ENCODE assay signal across 8 mouse cellular contexts in the genomic region with DNA sequence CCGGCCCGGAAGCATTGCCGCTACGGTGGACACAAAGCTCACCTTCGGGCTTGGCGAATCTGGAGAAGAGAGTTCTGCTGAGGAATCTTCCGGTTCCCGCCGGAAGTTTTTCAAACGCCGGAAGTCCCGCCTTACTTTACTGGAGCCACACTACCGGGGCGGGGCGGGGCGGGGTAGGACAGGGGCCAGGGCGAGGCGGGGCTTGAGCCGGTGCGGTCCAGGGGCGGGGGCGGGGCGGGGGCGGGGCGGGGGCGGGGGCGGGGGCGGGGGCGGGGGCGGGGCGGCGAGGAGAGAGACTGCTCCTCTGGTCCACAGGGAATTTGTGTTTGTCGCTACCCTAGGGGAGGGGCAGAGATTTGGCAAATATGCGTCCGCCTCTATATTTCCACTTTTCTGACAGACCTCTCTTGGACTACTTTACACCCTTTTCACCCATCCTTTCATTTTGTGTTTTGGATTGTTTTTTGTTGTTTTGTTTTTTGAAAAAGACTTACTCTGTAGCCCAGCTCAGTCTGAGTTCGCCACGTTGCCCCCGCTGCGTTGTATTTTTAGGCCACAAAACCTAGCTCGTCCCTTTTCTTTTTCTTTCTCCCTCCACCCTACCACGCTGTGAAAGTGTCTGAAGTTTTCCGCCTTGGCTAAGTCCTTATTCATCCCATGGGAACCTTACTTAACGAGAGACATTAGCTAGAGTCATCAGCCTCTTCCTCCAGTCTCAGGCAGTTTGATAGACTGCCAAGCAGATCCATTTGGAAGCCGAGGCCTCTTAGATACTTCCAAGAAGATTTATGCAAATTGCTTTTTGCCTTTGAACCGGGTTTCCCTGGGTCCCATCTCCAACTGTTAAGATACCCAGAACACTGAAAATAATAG. TPM values are rescaled to one million over a fixed set of nuclear protein-coding genes. Genes with fewer than 3 reads are reported as not detected.
DNase-seq lines count a peak whose midpoint lies in the region; ATAC-seq and TF ChIP-seq lines count a peak whose summit lies in the region.

A gene (minus strand): TSS at position 97 of the 873 bp plus-strand sequence.

- H3K9ac ChIP-seq in heart, embryonic 14.5 days (ENCODE audit: low read length) = peak within 1 kb of the TSS; percentile 89
- H3K9ac ChIP-seq in liver, embryonic 14.5 days (replicated peaks) = peak within 1 kb of the TSS; percentile 78
- H3K9ac ChIP-seq in neural tube, embryonic 11.5 days (ENCODE audit: low read length) = peak within 1 kb of the TSS; percentile 78
- H3K9ac ChIP-seq in stomach, embryonic 16.5 days (ENCODE audit: low read length) = peak within 1 kb of the TSS; percentile 85

- peaks cover 10% of the 10 kb centered on the region; the same call in 1 of the 2 replicates for H3K36me3 ChIP-seq in heart, embryonic 14.5 days (ENCODE audit: control insufficient read depth, insufficient read depth, low read length)
- peaks cover 2% of the 10 kb centered on the region for H3K36me3 ChIP-seq in liver, embryonic 14.5 days (replicated peaks; ENCODE audit: control insufficient read depth, insufficient read depth, low read depth)
- H3K36me3 ChIP-seq in neural tube, embryonic 11.5 days (ENCODE audit: control insufficient read depth, insufficient read depth, low read length) = no peaks in the 10 kb centered on the region
- no peaks in the 10 kb centered on the region for H3K36me3 ChIP-seq in stomach, embryonic 16.5 days (ENCODE audit: control insufficient read depth, insufficient read depth, low read length)

- peak within 1 kb of the TSS; percentile 90 for H3K27ac ChIP-seq in brown adipose tissue, adult 24 weeks (replicated peaks; ENCODE audit: low read depth, low read length)
- peak within 1 kb of the TSS; percentile 36 to 64 for H3K27ac ChIP-seq in heart, embryonic 14.5 days (replicated peaks in 1 of 2; ENCODE audit: control insufficient read depth in 1 of 2, insufficient read depth in 1 of 2, low read depth in 2 of 2, low read length in 2 of 2)
- peak within 1 kb of the TSS; percentile 65 for H3K27ac ChIP-seq in liver, embryonic 14.5 days
- H3K27ac ChIP-seq in neural tube, embryonic 11.5 days (ENCODE audit: low read depth, low read length) = peak within 1 kb of the TSS; percentile 36; the same call in 1 of the 2 replicates
- H3K27ac ChIP-seq in stomach, embryonic 16.5 days (ENCODE audit: low read length) = peak within 1 kb of the TSS; percentile 83

- 2% methylated on average over 31 of the region's 45 CpGs for WGBS in heart, embryonic 14.5 days
- 5% methylated on average over 30 of the region's 45 CpGs for WGBS in liver, embryonic 14.5 days (ENCODE audit: insufficient replicate concordance)
- 1% methylated on average over 29 of the region's 45 CpGs for WGBS in neural tube, embryonic 11.5 days
- 2% methylated on average over 41 of the region's 45 CpGs for WGBS in stomach, embryonic 16.5 days

- H3K27me3 ChIP-seq in heart, embryonic 14.5 days (ENCODE audit: control insufficient read depth, insufficient read depth, low read length) = no peaks in the 10 kb centered on the region
- H3K27me3 ChIP-seq in liver, embryonic 14.5 days (ENCODE audit: control insufficient read depth, insufficient read depth, low read length) = no peaks in the 10 kb centered on the region
- no peaks in the 10 kb centered on the region for H3K27me3 ChIP-seq in neural tube, embryonic 11.5 days (ENCODE audit: control insufficient read depth, insufficient read depth, low read length)
- no peaks in the 10 kb centered on the region for H3K27me3 ChIP-seq in stomach, embryonic 16.5 days (ENCODE audit: control insufficient read depth, insufficient read depth, low read length)

- no peak for TF ChIP-seq EP300 in liver, embryonic 14.5 days (IDR thresholded peaks at IDR 0.05; ENCODE audit: low read depth)

- 0 out of 2 replicates have a peak, but pooled peaks cover 3% of the 10 kb centered on the region for H3K4me1 ChIP-seq in brown adipose tissue, adult 24 weeks (ENCODE audit: control insufficient read depth, insufficient read depth, insufficient read length, low read length)
- H3K4me1 ChIP-seq in heart, embryonic 14.5 days (ENCODE audit: control insufficient read depth in 2 of 2, insufficient read depth in 2 of 2, low read length in 2 of 2) = peaks cover 4 to 14% of the 10 kb centered on the region in 2 experiments; a peak in 3 of 4 replicates
- peaks cover 11 to 15% of the 10 kb centered on the region in 2 experiments for H3K4me1 ChIP-seq in liver, embryonic 14.5 days (replicated peaks; ENCODE audit: control insufficient read depth in 2 of 2, insufficient read depth in 2 of 2, low read length in 1 of 2)
- peaks cover 6% of the 10 kb centered on the region for H3K4me1 ChIP-seq in neural tube, embryonic 11.5 days (ENCODE audit: control insufficient read depth, insufficient read depth, low read length)
- peaks cover 7% of the 10 kb centered on the region for H3K4me1 ChIP-seq in stomach, embryonic 16.5 days (ENCODE audit: control insufficient read depth, insufficient read depth, low read length)

- peak within 1 kb of the TSS; percentile 80 for H3K4me3 ChIP-seq in brown adipose tissue, adult 24 weeks (ENCODE audit: insufficient read depth, low read depth, low read length)
- H3K4me3 ChIP-seq in heart, embryonic 14.5 days (ENCODE audit: control insufficient read depth in 1 of 2, insufficient read depth in 1 of 2, low read depth in 1 of 2, low read length in 2 of 2) = peak within 1 kb of the TSS; percentile 83 to 96
- peak within 1 kb of the TSS; percentile 80 to 89 for H3K4me3 ChIP-seq in liver, embryonic 14.5 days (ENCODE audit: insufficient read depth in 1 of 2, low read depth in 2 of 2, low read length in 2 of 2)
- peak within 1 kb of the TSS; percentile 71 for H3K4me3 ChIP-seq in neural tube, embryonic 11.5 days (ENCODE audit: low read depth, low read length)
- peak within 1 kb of the TSS; percentile 72 for H3K4me3 ChIP-seq in stomach, embryonic 16.5 days (replicated peaks; ENCODE audit: low read length)

- peak; percentile 67 to 82 for DNase-seq in CD8-positive naive resting alpha-beta T cell, adult 2 months (ENCODE audit: low read depth in 2 of 2, low spot score in 2 of 2)
- peak; percentile 97 for DNase-seq in kidney, postnatal 10 days
- peak; percentile 88 to 90 (median 89) for DNase-seq in liver, embryonic 14.5 days (ENCODE audit: low read depth in 3 of 3, low spot score in 3 of 3)
- DNase-seq in neural tube, embryonic 11.5 days (ENCODE audit: low spot score) = peak; percentile 94

- TF ChIP-seq CTCF in liver, embryonic 14.5 days (IDR thresholded peaks at IDR 0.05; ENCODE audit: low read depth) = no peak

- no peaks in the 10 kb centered on the region for H3K9me3 ChIP-seq in heart, embryonic 14.5 days (ENCODE audit: control insufficient read depth, low read length)
- no peaks in the 10 kb centered on the region for H3K9me3 ChIP-seq in liver, embryonic 14.5 days (ENCODE audit: control insufficient read depth, low read length)
- H3K9me3 ChIP-seq in neural tube, embryonic 11.5 days (ENCODE audit: control insufficient read depth, low read length) = no peaks in the 10 kb centered on the region
- no peaks in the 10 kb centered on the region for H3K9me3 ChIP-seq in stomach, embryonic 16.5 days (replicated peaks; ENCODE audit: control insufficient read depth, low read length)

- H3K4me2 ChIP-seq in heart, embryonic 14.5 days (ENCODE audit: low read length) = peak within 1 kb of the TSS; percentile 98
- H3K4me2 ChIP-seq in liver, embryonic 14.5 days (ENCODE audit: low read depth) = peak within 1 kb of the TSS; percentile 86
- peak within 1 kb of the TSS; percentile 88 for H3K4me2 ChIP-seq in neural tube, embryonic 11.5 days (ENCODE audit: low read depth)
- peak within 1 kb of the TSS; percentile 96 for H3K4me2 ChIP-seq in stomach, embryonic 16.5 days (ENCODE audit: low read depth, low read length)

- peak; percentile 92 for ATAC-seq in erythroid progenitor cell, adult 5-6 weeks (replicated peaks; ENCODE audit: low FRiP score, poor library complexity, severe bottlenecking)
- peak; percentile 91 for ATAC-seq in heart, embryonic 14.5 days (ENCODE audit: insufficient number of reproducible peaks, insufficient read depth, low FRiP score, low read depth)
- peak; percentile 95 for ATAC-seq in liver, embryonic 14.5 days (ENCODE audit: insufficient read depth)
- peak; percentile 92 for ATAC-seq in neural tube, embryonic 11.5 days (ENCODE audit: insufficient read depth, low FRiP score, low TSS enrichment)
- peak; percentile 96 for ATAC-seq in stomach, embryonic 16.5 days (ENCODE audit: insufficient read depth, low FRiP score)

RNA-seq across cellular contexts. Expression of the gene that starts here (rescaled TPM):
- 3.6 and 4.6 TPM in 2 replicates for polyA plus RNA-seq in brown adipose tissue, adult 24 weeks (2012; ENCODE audit: insufficient read depth, insufficient read length, missing spikeins)
- 39.8 and 50.8 TPM in 2 replicates for total RNA-seq in erythroid progenitor cell, adult 5-6 weeks (2015; ENCODE audit: low replicate concordance)
- 67.0 and 82.8 TPM in 2 replicates for total RNA-seq in erythroid progenitor cell, adult 5-6 weeks (2017; ENCODE audit: low replicate concordance)
- 5.1 and 6.7 TPM in 2 replicates for polyA plus RNA-seq in heart, embryonic 14.5 days (2014; fragmentation: Nextera tagmentation; extraction: Ambion mirVana)
- 2.7 and 4.6 TPM in 2 replicates for polyA plus RNA-seq in liver, embryonic 14.5 days (2012; rRNA removed)
- 3.4 and 3.8 TPM in 2 replicates for polyA plus RNA-seq in liver, embryonic 14.5 days (2014; fragmentation: Nextera tagmentation; extraction: Ambion mirVana)
- 9.7 and 12.0 TPM in 2 replicates for polyA plus RNA-seq in neural tube, embryonic 11.5 days (2014; fragmentation: Nextera tagmentation; extraction: Ambion mirVana)
- 14.0 and 14.3 TPM in 2 replicates for polyA plus RNA-seq in stomach, embryonic 16.5 days (2015; fragmentation: Nextera tagmentation; extraction: Ambion mirVana)

Comparison
In these comparisons a context has a peak if more than half of its experiments do, and no peak if none do; other contexts are left out.
1. Peak in every context shown above with its lines: DNase-seq, ATAC-seq, H3K4me3 ChIP-seq and H3K27ac ChIP-seq.
2. H3K27ac ChIP-seq: peak in every context shown above with its lines; median percentile 90 in brown adipose tissue, adult 24 weeks; 83 in stomach, embryonic 16.5 days; 65 in liver, embryonic 14.5 days; 50 in heart, embryonic 14.5 days; 36 in neural tube, embryonic 11.5 days.